In genomic region chr15:86590896-86591295, GRCm38 (mm10) we compare ENCODE assay signal across 17 mouse cellular contexts.
DNase-seq lines count a peak whose midpoint lies in the region; ATAC-seq and TF ChIP-seq lines count a peak whose summit lies in the region.
"Had no signal": no experiment of that assay in that cellular context is flagged by ENCODE, and none has a peak within 500 bp of the region (broad histone marks: within the 10 kb centered on the region; RNA-seq: fewer than 3 reads in every experiment).

No protein-coding gene starts in this region.

- H3K4me3 ChIP-seq in layer of hippocampus, adult 2 months = no peak overlapping the region
- no peak overlapping the region for H3K4me3 ChIP-seq in midbrain, postnatal 0 days (ENCODE audit: low read depth, low read length)
- no peak overlapping the region for H3K4me3 ChIP-seq in midbrain, embryonic 15.5 days
- H3K4me3 ChIP-seq: embryonic facial prominence, embryonic 10.5 days; erythroblast, embryonic 14.5 days; forebrain, embryonic 15.5 days; myocyte had no signal

- 72% methylated on average over 5 of the region's 5 CpGs for WGBS in midbrain, postnatal 0 days
- 72% methylated on average over 5 of the region's 5 CpGs for WGBS in midbrain, embryonic 15.5 days

- H3K9me3 ChIP-seq in midbrain, postnatal 0 days (ENCODE audit: low read length) = no peaks in the 10 kb centered on the region
- H3K9me3 ChIP-seq in midbrain, embryonic 15.5 days = no peaks in the 10 kb centered on the region
- H3K9me3 ChIP-seq: embryonic facial prominence, embryonic 10.5 days; forebrain, embryonic 15.5 days had no signal

- no peaks in the 10 kb centered on the region for H3K36me3 ChIP-seq in midbrain, postnatal 0 days (ENCODE audit: insufficient read depth, low read length)
- H3K36me3 ChIP-seq in midbrain, embryonic 15.5 days (replicated peaks) = no peaks in the 10 kb centered on the region
- H3K36me3 ChIP-seq: embryonic facial prominence, embryonic 10.5 days; forebrain, embryonic 15.5 days; G1E had no signal

- TF ChIP-seq CTCF in layer of hippocampus, adult 2 months (conservative IDR thresholded peaks at IDR 0.05) = peak; percentile 62
- peak; percentile 71 for TF ChIP-seq CTCF in midbrain, postnatal 0 days (IDR thresholded peaks at IDR 0.05)

- H3K9ac ChIP-seq in midbrain, postnatal 0 days (replicated peaks; ENCODE audit: low read length, poor library complexity, severe bottlenecking) = no peak overlapping the region
- no peak overlapping the region for H3K9ac ChIP-seq in midbrain, embryonic 15.5 days
- H3K9ac ChIP-seq: forebrain, embryonic 15.5 days; hindbrain, embryonic 14.5 days had no signal

- intact Hi-C loops in heart, postnatal 25 days (cut with DNase I) = loop anchor here (10.0 kb wide), 1 partner anchor 954 kb away; the partner anchor contains the start of gene Fam19a5

- no peak overlapping the region for H3K27ac ChIP-seq in layer of hippocampus, adult 2 months
- H3K27ac ChIP-seq in midbrain, postnatal 0 days (ENCODE audit: low read depth, low read length) = no peak overlapping the region
- H3K27ac ChIP-seq in midbrain, embryonic 15.5 days = no peak overlapping the region
- H3K27ac ChIP-seq: embryonic facial prominence, embryonic 10.5 days; forebrain, embryonic 15.5 days; hindbrain, embryonic 14.5 days had no signal

- DNase-seq in heart, adult 18-20 months = peak; percentile 16 to 22
- no peak for DNase-seq in heart, postnatal 25 days (ENCODE audit: low spot score)
- peak in 1 of 2 experiments; percentile 23 for DNase-seq in layer of hippocampus, adult 2 months (ENCODE audit: low spot score in 2 of 2)
- no peak for DNase-seq in layer of hippocampus, adult 9-10 months (ENCODE audit: low spot score)
- DNase-seq in midbrain, postnatal 0 days (ENCODE audit: low spot score) = peak; percentile 42
- no peak for DNase-seq in ovary, postnatal 14 days (ENCODE audit: low spot score)
- DNase-seq: adrenal gland, adult 8-10 months; gastrocnemius, postnatal 10 days; kidney, adult 18-20 months; kidney, postnatal 36 days had no signal

- H3K4me1 ChIP-seq in midbrain, postnatal 0 days (ENCODE audit: insufficient read depth, low read length) = no peaks in the 10 kb centered on the region
- H3K4me1 ChIP-seq in midbrain, embryonic 15.5 days = no peaks in the 10 kb centered on the region
- H3K4me1 ChIP-seq: forebrain, embryonic 15.5 days had no signal

- H3K4me2 ChIP-seq in midbrain, postnatal 0 days (ENCODE audit: low read depth, low read length, poor library complexity, severe bottlenecking) = no peak overlapping the region
- H3K4me2 ChIP-seq in midbrain, embryonic 15.5 days = no peak overlapping the region
- H3K4me2 ChIP-seq: forebrain, embryonic 15.5 days; hindbrain, embryonic 14.5 days had no signal

- H3K27me3 ChIP-seq in midbrain, postnatal 0 days (ENCODE audit: insufficient read depth, low read length) = no peaks in the 10 kb centered on the region
- H3K27me3 ChIP-seq in midbrain, embryonic 15.5 days (replicated peaks) = no peaks in the 10 kb centered on the region
- H3K27me3 ChIP-seq: forebrain, embryonic 15.5 days had no signal

- no peak for ATAC-seq in midbrain, postnatal 0 days (ENCODE audit: low FRiP score)
- no peak for ATAC-seq in midbrain, embryonic 15.5 days (replicated peaks)
- ATAC-seq: forebrain, embryonic 15.5 days had no signal

Comparison
In these comparisons a context has a peak if more than half of its experiments do, and no peak if none do; other contexts are left out.
1. DNase-seq: peak in heart, adult 18-20 months (2 of 2) and midbrain, postnatal 0 days (single experiment); none in heart, postnatal 25 days (single experiment), layer of hippocampus, adult 9-10 months (single experiment) and ovary, postnatal 14 days (single experiment).